Mouse (Mus musculus) CH12.LX (cell line): ENCODE results near the gene Pcnt. TPM values are rescaled to one million over a fixed set of nuclear protein-coding genes. Genes with fewer than 3 reads are reported as not detected.
A peak's percentile ranks its signal among the peaks of the same experiment; 100 is the strongest.

Source experiments
- DNase-seq: peaks from one replicate; pipeline ENCODE4 v3.0.0-alpha.2; 2013; ENCODE audit errors: extremely low read depth
- H3K27ac ChIP-seq: 2 replicates; pipeline ENCODE4 v1.5.1; 2012; ENCODE audit warnings: low read depth, mild to moderate bottlenecking, control low read depth, moderate library complexity; ENCODE audit not compliant: insufficient read depth
- H3K27me3 ChIP-seq: replicated peaks from 2 replicates; pipeline ENCODE3; 2012; ENCODE audit warnings: inconsistent platforms
- H3K36me3 ChIP-seq, 2 experiments: replicated peaks in 1 of 2; 2 replicates each; pipeline versions ENCODE3 to v1.6.1; 2012; ENCODE audit warnings: inconsistent platforms in 1 of 2, low read length in 1 of 2, mild to moderate bottlenecking in 1 of 2, mixed read lengths in 1 of 2, moderate library complexity in 1 of 2; ENCODE audit not compliant: control insufficient read depth in 1 of 2, insufficient read depth in 1 of 2
- H3K4me1 ChIP-seq, 2 experiments: 2 replicates each; pipeline ENCODE4 v1.6.1; 2012; ENCODE audit warnings: inconsistent platforms in 1 of 2, moderate library complexity in 1 of 2; ENCODE audit not compliant: insufficient read depth in 2 of 2, control insufficient read depth in 1 of 2
- H3K4me2 ChIP-seq: 2 replicates; pipeline ENCODE4 v1.6.1; 2012; ENCODE audit warnings: low read depth, mild to moderate bottlenecking, control low read depth; ENCODE audit not compliant: poor library complexity, insufficient read depth, severe bottlenecking
- H3K4me3 ChIP-seq, 3 experiments: fragments of 150-350 bp in 1 of 3; sonication (generic) in 1 of 3; replicated peaks in 1 of 3; 2 replicates each; pipeline versions ENCODE3 to v1.5.1; 2011 to 2012; ENCODE audit warnings: low read depth in 2 of 3, low read length in 2 of 3, mild to moderate bottlenecking in 2 of 3, moderate library complexity in 2 of 3, control low read depth in 1 of 3, improper control_type of control experiment in 1 of 3, inconsistent platforms in 1 of 3, mixed read lengths in 1 of 3; ENCODE audit not compliant: poor library complexity in 1 of 3
- H3K79me2 ChIP-seq: replicated peaks from 2 replicates; pipeline ENCODE4 v1.6.1; 2012; ENCODE audit warnings: mild to moderate bottlenecking, moderate library complexity; ENCODE audit not compliant: control insufficient read depth, poor library complexity, insufficient read depth, severe bottlenecking; ENCODE audit errors: extremely low read depth
- H3K9ac ChIP-seq: 2 replicates; pipeline ENCODE4 v1.6.1; 2012; ENCODE audit warnings: low read depth, mild to moderate bottlenecking, control low read depth, moderate library complexity; ENCODE audit not compliant: insufficient read depth
- H3K9me3 ChIP-seq: replicated peaks from 2 replicates; pipeline ENCODE3; 2012; ENCODE audit warnings: low read length, inconsistent platforms, mixed read lengths
- BHLHE40 ChIP-seq: IDR thresholded peaks from 2 replicates; pipeline ENCODE4 v1.6.1; 2011; ENCODE audit warnings: mild to moderate bottlenecking, low read depth, low read length, improper control_type of control experiment
- CHD1 ChIP-seq: IDR thresholded peaks from 2 replicates; pipeline ENCODE4 v1.6.1; 2012; ENCODE audit warnings: low read depth, low read length, improper control_type of control experiment, inconsistent platforms
- CHD2 ChIP-seq: IDR thresholded peaks from 2 replicates; pipeline ENCODE4 v1.6.1; 2011; ENCODE audit warnings: low read length, improper control_type of control experiment
- CTCF ChIP-seq, 2 experiments: IDR thresholded peaks in 1 of 2; conservative IDR thresholded peaks in 1 of 2; 2 replicates each; pipeline ENCODE4 v1.5.1; 2011 to 2012; ENCODE audit warnings: low read depth in 2 of 2, low read length in 2 of 2, improper control_type of control experiment in 1 of 2, inconsistent platforms in 1 of 2, mild to moderate bottlenecking in 1 of 2, moderate library complexity in 1 of 2
- E2F4 ChIP-seq: IDR thresholded peaks from 2 replicates; pipeline ENCODE4 v1.6.1; 2011; ENCODE audit warnings: low read depth, low read length, improper control_type of control experiment; ENCODE audit not compliant: insufficient replicate concordance
- ELF1 ChIP-seq: IDR thresholded peaks from 2 replicates; pipeline ENCODE4 v1.6.1; 2014; ENCODE audit warnings: low read depth, mild to moderate bottlenecking, inconsistent platforms, low read length, improper control_type of control experiment
- EP300 ChIP-seq: IDR thresholded peaks from 2 replicates; pipeline ENCODE4 v1.6.1; 2011; ENCODE audit warnings: low read length, improper control_type of control experiment
- ETS1 ChIP-seq: conservative IDR thresholded peaks from 2 replicates; pipeline ENCODE4 v1.6.1; 2012; ENCODE audit warnings: low read depth, mild to moderate bottlenecking, inconsistent platforms, low read length, improper control_type of control experiment, moderate library complexity
- GABPA ChIP-seq: IDR thresholded peaks from 2 replicates; pipeline ENCODE4 v1.6.1; 2012; ENCODE audit warnings: low read depth, low read length, improper control_type of control experiment, inconsistent platforms; ENCODE audit not compliant: insufficient replicate concordance
- HCFC1 ChIP-seq: IDR thresholded peaks from 2 replicates; pipeline ENCODE4 v1.6.1; 2012; ENCODE audit warnings: low read depth, mild to moderate bottlenecking, inconsistent platforms, low read length, improper control_type of control experiment
- IRF4 ChIP-seq: IDR thresholded peaks from 2 replicates; pipeline ENCODE4 v1.6.1; 2014; ENCODE audit warnings: low read depth, mild to moderate bottlenecking, inconsistent platforms, low read length, improper control_type of control experiment
- JUN ChIP-seq: IDR thresholded peaks from 2 replicates; pipeline ENCODE4 v1.6.1; 2011; ENCODE audit warnings: low read depth, mild to moderate bottlenecking, low read length, improper control_type of control experiment, moderate library complexity; ENCODE audit not compliant: insufficient read depth
- JUND ChIP-seq: conservative IDR thresholded peaks from 2 replicates; pipeline ENCODE4 v1.6.1; 2011; ENCODE audit warnings: low read depth, low read length, improper control_type of control experiment
- KAT2A ChIP-seq: IDR thresholded peaks from 2 replicates; pipeline ENCODE4 v1.6.1; 2012; ENCODE audit warnings: low read length, improper control_type of control experiment, inconsistent platforms; ENCODE audit not compliant: insufficient replicate concordance
- MAFK ChIP-seq: IDR thresholded peaks from 2 replicates; pipeline ENCODE4 v1.6.1; 2011; ENCODE audit warnings: low read length, improper control_type of control experiment; ENCODE audit not compliant: insufficient replicate concordance
- MAX ChIP-seq: IDR thresholded peaks from 2 replicates; pipeline ENCODE4 v1.6.1; 2011; ENCODE audit warnings: low read length, improper control_type of control experiment
- MAZ ChIP-seq: IDR thresholded peaks from 2 replicates; pipeline ENCODE4 v1.6.1; 2012; ENCODE audit warnings: low read depth, mild to moderate bottlenecking, inconsistent platforms, low read length, improper control_type of control experiment, moderate library complexity
- MEF2A ChIP-seq: IDR thresholded peaks from 2 replicates; pipeline ENCODE4 v1.6.1; 2014; ENCODE audit warnings: low read depth, mild to moderate bottlenecking, inconsistent platforms, low read length, improper control_type of control experiment, borderline replicate concordance
- MXI1 ChIP-seq: IDR thresholded peaks from 2 replicates; pipeline ENCODE4 v1.6.1; 2011; ENCODE audit warnings: mild to moderate bottlenecking, low read depth, low read length, improper control_type of control experiment
- MYC ChIP-seq: IDR thresholded peaks from 2 replicates; pipeline ENCODE4 v1.6.1; 2011; ENCODE audit warnings: low read depth, mild to moderate bottlenecking, improper control_type of control experiment, low read length
- NELFE ChIP-seq: IDR thresholded peaks from 2 replicates; pipeline ENCODE4 v1.6.1; 2011; ENCODE audit warnings: low read depth, low read length, improper control_type of control experiment
- NRF1 ChIP-seq: IDR thresholded peaks from 2 replicates; pipeline ENCODE4 v1.6.1; 2014; ENCODE audit warnings: low read depth, mild to moderate bottlenecking, inconsistent platforms, low read length, improper control_type of control experiment, moderate library complexity
- PAX5 ChIP-seq: IDR thresholded peaks from 2 replicates; pipeline ENCODE4 v1.6.1; 2012; ENCODE audit warnings: low read length, inconsistent platforms, mixed read lengths
- POLR2A ChIP-seq: IDR thresholded peaks from 2 replicates; pipeline ENCODE4 v1.6.1; 2011; ENCODE audit warnings: low read depth, mild to moderate bottlenecking, improper control_type of control experiment, low read length
- POLR2AphosphoS2 ChIP-seq: IDR thresholded peaks from 2 replicates; pipeline ENCODE4 v1.6.1; 2011; ENCODE audit warnings: low read depth, low read length, improper control_type of control experiment
- RAD21 ChIP-seq: IDR thresholded peaks from 2 replicates; pipeline ENCODE4 v1.6.1; 2011; ENCODE audit warnings: low read depth, mild to moderate bottlenecking, low read length, improper control_type of control experiment, moderate library complexity
- RCOR1 ChIP-seq: conservative IDR thresholded peaks from 2 replicates; pipeline ENCODE4 v1.6.1; 2012; ENCODE audit warnings: low read depth, mild to moderate bottlenecking, inconsistent platforms, low read length, improper control_type of control experiment
- SIN3A ChIP-seq: IDR thresholded peaks from 2 replicates; pipeline ENCODE4 v1.6.1; 2012; ENCODE audit warnings: low read length, improper control_type of control experiment, inconsistent platforms
- SMC3 ChIP-seq: IDR thresholded peaks from 2 replicates; pipeline ENCODE4 v1.6.1; 2011; ENCODE audit warnings: low read depth, low read length, improper control_type of control experiment
- TBP ChIP-seq: conservative IDR thresholded peaks from 2 replicates; pipeline ENCODE4 v1.6.1; 2011; ENCODE audit warnings: low read depth, low read length, improper control_type of control experiment
- UBTF ChIP-seq: IDR thresholded peaks from 2 replicates; pipeline ENCODE4 v1.6.1; 2012; ENCODE audit warnings: low read depth, mild to moderate bottlenecking, inconsistent platforms, low read length, improper control_type of control experiment, moderate library complexity
- USF1 ChIP-seq: IDR thresholded peaks from 2 replicates; pipeline ENCODE4 v1.6.1; 2014; ENCODE audit warnings: low read depth, mild to moderate bottlenecking, inconsistent platforms, low read length, improper control_type of control experiment
- USF2 ChIP-seq: conservative IDR thresholded peaks from 2 replicates; pipeline ENCODE4 v1.6.1; 2011; ENCODE audit warnings: low read depth, low read length, improper control_type of control experiment
- ZC3H11A ChIP-seq: IDR thresholded peaks from 2 replicates; pipeline ENCODE4 v1.6.1; 2012; ENCODE audit warnings: low read depth, mild to moderate bottlenecking, inconsistent platforms, low read length, improper control_type of control experiment
- ZKSCAN1 ChIP-seq: IDR thresholded peaks from 2 replicates; pipeline ENCODE4 v1.6.1; 2012; ENCODE audit warnings: low read depth, inconsistent platforms, low read length, improper control_type of control experiment, borderline replicate concordance
- ZMIZ1 ChIP-seq: IDR thresholded peaks from 2 replicates; pipeline ENCODE4 v1.6.1; 2012; ENCODE audit warnings: low read depth, mild to moderate bottlenecking, inconsistent platforms, low read length, improper control_type of control experiment
- ZNF384 ChIP-seq: IDR thresholded peaks from 2 replicates; pipeline ENCODE4 v1.6.1; 2012; ENCODE audit warnings: low read depth, low read length, improper control_type of control experiment, inconsistent platforms
- dilution Hi-C: fragments of 300-500 bp; cut with MboI; formaldehyde crosslinking; loops from 2 replicates; pipeline ENCODE4 v1.14.3; 2020; ENCODE audit warnings: low sequenced_read_pairs; ENCODE audit not compliant: extremely low pct_unique_long_range_greater_than_20kb, extremely low pct_ligation_motif_present
- in situ Hi-C: fragments of 300-500 bp; cut with MboI; formaldehyde crosslinking; loops from 3 replicates; pipeline ENCODE4 v1.14.3; 2019; ENCODE audit warnings: low sequenced_read_pairs, low pct_ligation_motif_present, low pct_unique_long_range_greater_than_20kb, mixed read lengths
- polyA plus RNA-seq: library from polyadenylated mRNA; unstranded; fragments of >175 nt; gene quantifications from 2 replicates; pipeline ENCODE4 v1.2.1, GENCODE M21; 2012; ENCODE audit warnings: low read depth; ENCODE audit not compliant: insufficient read length
- total RNA-seq, 2 experiments: library from RNA; depleted of rRNA; stranded (reverse); fragments of 300-350 nt in 1 of 2; fragments of >200 nt in 1 of 2; gene quantifications; 2 replicates each; pipeline ENCODE4 v1.2.3; 2012 to 2014

Gene Pcnt
- total and polyA plus RNA-seq, 3 experiments = 22.2 to 30.2 (median 29.1) TPM

GRCm38 (mm10) chr10:76468203-76469162 is 25.9 kb upstream of the Pcnt start, which contains the start of the genes Mcm3ap and Ybey:
Gene Mcm3ap, plus strand, starts transcription at chr10:76468927.
Gene Ybey, minus strand, starts transcription at chr10:76469114.
- in situ Hi-C loops (no loop called here), dilution Hi-C loops (no loop called here)
- H3K4me2 ChIP-seq = peak within 1 kb of the TSS; percentile 89
- H3K27ac ChIP-seq = peak within 1 kb of the TSS; percentile 51
- peaks cover 14% of the 10 kb centered on the region for H3K79me2 ChIP-seq
- no peaks in the 10 kb centered on the region for H3K27me3 ChIP-seq
- peak within 1 kb of the TSS; percentile 78 for H3K9ac ChIP-seq
- peak within 1 kb of the TSS; percentile 79 to 89 (median 85) for H3K4me3 ChIP-seq
- peaks cover 0 to 29% of the 10 kb centered on the region in 2 experiments; a peak in 2 of 4 replicates for H3K4me1 ChIP-seq
- no peaks in the 10 kb centered on the region for H3K9me3 ChIP-seq
- DNase-seq = peak; percentile 89
- peaks cover 22 to 63% of the 10 kb centered on the region in 2 experiments for H3K36me3 ChIP-seq
- peak in 1 of 2 experiments; percentile 28; a peak in 1 of 4 replicates for TF ChIP-seq CTCF (conservative IDR thresholded peaks at IDR 0.05 in 1 of 2, IDR thresholded peaks at IDR 0.05 in 1 of 2; ENCODE audit: low read depth in 2 of 2, low read length in 2 of 2)
- TF ChIP-seq MAZ = peak; percentile 58
- no peak for TF ChIP-seq USF1
- TF ChIP-seq POLR2A = peak; percentile 84
- TF ChIP-seq ZNF384 = peak; percentile 67
- TF ChIP-seq PAX5 = no peak
- peak; percentile 77 for TF ChIP-seq RCOR1
- TF ChIP-seq ETS1 = 0 out of 2 replicates have a peak, but pooled peaks have one; percentile 21
- TF ChIP-seq CHD2 = peak; percentile 20; the same call in 1 of the 2 replicates
- TF ChIP-seq BHLHE40 = 0 out of 2 replicates have a peak, but pooled peaks have one; percentile 15
- TF ChIP-seq MAFK = no peak
- no peak for TF ChIP-seq RAD21
- peak; percentile 93; the same call in 1 of the 2 replicates for TF ChIP-seq KAT2A
- TF ChIP-seq NELFE = peak; percentile 82
- TF ChIP-seq EP300 = no peak
- no peak for TF ChIP-seq NRF1
- TF ChIP-seq CHD1 = peak; percentile 74; the same call in 1 of the 2 replicates
- no peak; the same call in 1 of the 2 replicates for TF ChIP-seq GABPA
- TF ChIP-seq MEF2A = peak; percentile 68; the same call in 1 of the 2 replicates
- TF ChIP-seq ZC3H11A = no peak
- peak; percentile 91 for TF ChIP-seq SIN3A
- no peak for TF ChIP-seq SMC3
- peak; percentile 71 for TF ChIP-seq IRF4
- peak; percentile 73 for TF ChIP-seq MXI1
- TF ChIP-seq ELF1 = peak; percentile 97
- TF ChIP-seq HCFC1 = peak; percentile 96
- peak; percentile 71; the same call in 1 of the 2 replicates for TF ChIP-seq ZMIZ1
- TF ChIP-seq UBTF = peak; percentile 81; the same call in 1 of the 2 replicates
- TF ChIP-seq E2F4 = no peak
- peak; percentile 72; the same call in 1 of the 2 replicates for TF ChIP-seq POLR2AphosphoS2
- no peak for TF ChIP-seq JUN
- TF ChIP-seq MYC = peak; percentile 54; the same call in 1 of the 2 replicates
- no peak for TF ChIP-seq ZKSCAN1
- no peak for TF ChIP-seq USF2
- no peak for TF ChIP-seq JUND
- TF ChIP-seq MAX = peak; percentile 85; the same call in 1 of the 2 replicates
- TF ChIP-seq TBP = peak; percentile 82
